Mouse (Mus musculus): ENCODE results near the gene Cfap299.

Gene Cfap299

GRCm38 (mm10) chr5:98328848-98329624, at the start of gene Cfap299:
TSS of gene Cfap299 (plus strand) at chr5:98329304.
- peak; percentile 77 for DNase-seq (ENCODE audit: low read depth, low spot score)

GRCm38 (mm10) chr5:98281993-98282392, 47.1 kb upstream of the Cfap299 start:
- DNase-seq (ENCODE audit: low read depth, low spot score): no peak

GRCm38 (mm10) chr5:98283696-98284478, 45.2 kb upstream of the Cfap299 start:
- DNase-seq (ENCODE audit: low read depth, low spot score): peak; percentile 21

GRCm38 (mm10) chr5:98290642-98291041, 38.5 kb upstream of the Cfap299 start:
- no peak for DNase-seq (ENCODE audit: low read depth, low spot score)

- no peak for DNase-seq (ENCODE audit: low read depth, low spot score)
Observed at GRCm38 (mm10) chr5:98292388-98293048, 36.6 kb upstream of the Cfap299 start.

- DNase-seq (ENCODE audit: low read depth, low spot score): no peak
Observed at GRCm38 (mm10) chr5:98293049-98293715, 35.9 kb upstream of the Cfap299 start.

GRCm38 (mm10) chr5:98300079-98300478, 29.0 kb upstream of the Cfap299 start:
- no peak for DNase-seq (ENCODE audit: low read depth, low spot score)

GRCm38 (mm10) chr5:98305673-98306072, 23.4 kb upstream of the Cfap299 start:
- no peak for DNase-seq (ENCODE audit: low read depth, low spot score)

- no peak for DNase-seq (ENCODE audit: low read depth, low spot score)
Observed at GRCm38 (mm10) chr5:98306528-98306927, 22.6 kb upstream of the Cfap299 start.

- DNase-seq (ENCODE audit: low read depth, low spot score): no peak
Observed at GRCm38 (mm10) chr5:98326625-98327024, 2.5 kb upstream of the Cfap299 start.

- DNase-seq (ENCODE audit: low read depth, low spot score): peak; percentile 61
Observed at GRCm38 (mm10) chr5:98343751-98344150, 14.6 kb downstream of the Cfap299 start.

GRCm38 (mm10) chr5:98344581-98344980, 15.5 kb downstream of the Cfap299 start:
- DNase-seq (ENCODE audit: low read depth, low spot score): no peak

GRCm38 (mm10) chr5:98346067-98346466, 17.0 kb downstream of the Cfap299 start:
- DNase-seq (ENCODE audit: low read depth, low spot score): no peak

- DNase-seq (ENCODE audit: low read depth, low spot score): peak; percentile 69
Observed at GRCm38 (mm10) chr5:98348605-98349004, 19.5 kb downstream of the Cfap299 start.

- no peak for DNase-seq (ENCODE audit: low read depth, low spot score)
Observed at GRCm38 (mm10) chr5:98359912-98360311, 30.8 kb downstream of the Cfap299 start.

- no peak for DNase-seq (ENCODE audit: low read depth, low spot score)
Observed at GRCm38 (mm10) chr5:98360792-98361419, 31.8 kb downstream of the Cfap299 start.

GRCm38 (mm10) chr5:98363428-98363827, 34.3 kb downstream of the Cfap299 start:
- DNase-seq (ENCODE audit: low read depth, low spot score): peak; percentile 85

- no peak for DNase-seq (ENCODE audit: low read depth, low spot score)
Observed at GRCm38 (mm10) chr5:98365340-98365739, 36.2 kb downstream of the Cfap299 start.

- no peak for DNase-seq (ENCODE audit: low read depth, low spot score)
Observed at GRCm38 (mm10) chr5:98368822-98369221, 39.7 kb downstream of the Cfap299 start.

GRCm38 (mm10) chr5:98369426-98369825, 40.3 kb downstream of the Cfap299 start:
- DNase-seq (ENCODE audit: low read depth, low spot score): no peak
